ENCODE assay signal across 8 mouse cellular contexts in the genomic region with DNA sequence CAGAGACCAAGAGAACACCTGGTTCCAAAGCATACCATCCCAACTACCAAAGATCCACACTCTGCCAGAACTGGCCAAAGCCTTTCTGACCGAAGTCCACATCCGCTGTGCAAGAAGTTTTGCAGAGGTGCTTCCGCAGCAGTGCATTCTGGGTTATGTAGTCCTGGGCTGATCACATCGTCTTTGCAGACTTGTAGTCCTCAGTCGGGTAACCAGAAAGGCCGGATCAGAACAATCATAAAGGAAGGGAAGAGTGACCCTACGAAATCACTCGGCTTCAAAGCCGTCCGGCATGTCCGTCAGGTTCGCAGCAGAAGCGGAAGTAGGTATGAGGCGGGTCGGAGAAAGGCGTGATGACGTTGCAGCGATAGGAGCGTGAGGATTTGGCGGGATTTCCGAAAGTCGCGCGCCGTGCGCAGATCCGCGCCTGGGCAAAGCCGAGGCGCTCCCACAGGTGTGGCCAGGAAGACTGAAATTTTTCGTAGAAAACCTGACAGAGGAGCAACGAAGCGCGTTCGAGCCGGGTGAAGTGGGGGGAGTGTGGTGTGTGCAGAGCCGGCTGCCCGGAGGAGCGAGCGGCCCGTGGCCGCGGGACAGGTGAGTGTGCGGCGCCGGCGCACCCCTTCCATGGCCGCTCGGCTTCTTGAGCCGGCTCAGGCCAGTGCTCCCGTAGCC. TPM values are rescaled to one million over a fixed set of nuclear protein-coding genes. Genes with fewer than 3 reads are reported as not detected.
A peak's percentile ranks its signal among the peaks of the same experiment; 100 is the strongest.
DNase-seq lines count a peak whose midpoint lies in the region; ATAC-seq and TF ChIP-seq lines count a peak whose summit lies in the region.

A gene (plus strand): TSS at position 356 of the 675 bp plus-strand sequence.

- ATAC-seq in forebrain, embryonic 12.5 days (ENCODE audit: low FRiP score): peak; percentile 94
- peak; percentile 92 for ATAC-seq in heart, postnatal 0 days (ENCODE audit: insufficient read depth, low read depth)
- ATAC-seq in liver, embryonic 16.5 days (ENCODE audit: low read depth): peak; percentile 94
- peak; percentile 94 for ATAC-seq in neural tube, embryonic 13.5 days (ENCODE audit: low read depth)

- peak within 1 kb of the TSS; percentile 73 for H3K9ac ChIP-seq in forebrain, embryonic 12.5 days
- H3K9ac ChIP-seq in heart, postnatal 0 days (replicated peaks; ENCODE audit: low read depth, low read length): peak within 1 kb of the TSS; percentile 49
- H3K9ac ChIP-seq in liver, embryonic 16.5 days (ENCODE audit: low read depth, low read length): peak within 1 kb of the TSS; percentile 80
- H3K9ac ChIP-seq in neural tube, embryonic 13.5 days: peak within 1 kb of the TSS; percentile 41

- no peak for TF ChIP-seq CTCF in E14TG2a.4 (conservative IDR thresholded peaks at IDR 0.05; ENCODE audit: low read length)
- no peak for TF ChIP-seq CTCF in heart, postnatal 0 days (IDR thresholded peaks at IDR 0.05; ENCODE audit: low read depth)
- no peak for TF ChIP-seq CTCF in testis, adult 2 months (IDR thresholded peaks at IDR 0.05; ENCODE audit: control insufficient read depth, insufficient read depth, insufficient replicate concordance, low read depth, low read length)

- peaks cover 55% of the 10 kb centered on the region for H3K36me3 ChIP-seq in E14TG2a.4 (ENCODE audit: insufficient read depth, low read length)
- H3K36me3 ChIP-seq in forebrain, embryonic 12.5 days (replicated peaks): peaks cover 17% of the 10 kb centered on the region
- 0 out of 2 replicates have a peak, but pooled peaks cover 6% of the 10 kb centered on the region for H3K36me3 ChIP-seq in heart, postnatal 0 days (replicated peaks; ENCODE audit: control insufficient read depth, insufficient read depth, low read length)
- peaks cover 17% of the 10 kb centered on the region for H3K36me3 ChIP-seq in liver, embryonic 16.5 days (ENCODE audit: control insufficient read depth, insufficient read depth)
- no peaks in the 10 kb centered on the region for H3K36me3 ChIP-seq in neural tube, embryonic 13.5 days
- no peaks in the 10 kb centered on the region for H3K36me3 ChIP-seq in testis, adult 2 months (ENCODE audit: control insufficient read depth, insufficient read depth, low read length)

- no peaks in the 10 kb centered on the region for H3K27me3 ChIP-seq in E14TG2a.4 (ENCODE audit: insufficient read depth, low read length)
- H3K27me3 ChIP-seq in forebrain, embryonic 12.5 days: no peaks in the 10 kb centered on the region
- H3K27me3 ChIP-seq in heart, postnatal 0 days (ENCODE audit: control insufficient read depth, insufficient read depth, low read length): no peaks in the 10 kb centered on the region
- no peaks in the 10 kb centered on the region for H3K27me3 ChIP-seq in liver, embryonic 16.5 days (ENCODE audit: control insufficient read depth, insufficient read depth, low read depth, low read length)
- no peaks in the 10 kb centered on the region for H3K27me3 ChIP-seq in neural tube, embryonic 13.5 days
- H3K27me3 ChIP-seq in testis, adult 2 months (ENCODE audit: control insufficient read depth, insufficient read depth, low read length): no peaks in the 10 kb centered on the region

- peak within 1 kb of the TSS; percentile 92 for H3K4me3 ChIP-seq in E14TG2a.4 (replicated peaks; ENCODE audit: low read length)
- peak within 1 kb of the TSS; percentile 71 for H3K4me3 ChIP-seq in forebrain, embryonic 12.5 days (replicated peaks)
- H3K4me3 ChIP-seq in heart, postnatal 0 days (ENCODE audit: low read depth, low read length): peak within 1 kb of the TSS; percentile 75
- H3K4me3 ChIP-seq in liver, embryonic 16.5 days (ENCODE audit: low read depth, low read length): peak within 1 kb of the TSS; percentile 81
- H3K4me3 ChIP-seq in neural tube, embryonic 13.5 days: peak within 1 kb of the TSS; percentile 46
- peak within 1 kb of the TSS; percentile 96 for H3K4me3 ChIP-seq in testis, adult 2 months (ENCODE audit: control insufficient read depth, low read depth, low read length)

- TF ChIP-seq EP300 in heart, postnatal 0 days (IDR thresholded peaks at IDR 0.05; ENCODE audit: low read depth): 0 out of 2 replicates have a peak, but pooled peaks have one; percentile 12

- peak; percentile 90 for DNase-seq in c-Kit-positive CD71-positive TER-119-positive erythroid progenitor cells, embryonic 14.5 days (ENCODE audit: low spot score)
- DNase-seq in heart, postnatal 0 days (ENCODE audit: low spot score): peak; percentile 93
- peak; percentile 89 to 93 for DNase-seq in kidney, postnatal 4 days

- TF ChIP-seq POLR2A in testis, adult 2 months (IDR thresholded peaks at IDR 0.05; ENCODE audit: control insufficient read depth, low read depth, low read length): peak; percentile 56

- H3K9me3 ChIP-seq in E14TG2a.4 (ENCODE audit: low read length): no peaks in the 10 kb centered on the region
- no peaks in the 10 kb centered on the region for H3K9me3 ChIP-seq in forebrain, embryonic 12.5 days
- H3K9me3 ChIP-seq in heart, postnatal 0 days (replicated peaks; ENCODE audit: control insufficient read depth, low read length): no peaks in the 10 kb centered on the region
- no peaks in the 10 kb centered on the region for H3K9me3 ChIP-seq in liver, embryonic 16.5 days (replicated peaks; ENCODE audit: control insufficient read depth, low read length)
- no peaks in the 10 kb centered on the region for H3K9me3 ChIP-seq in neural tube, embryonic 13.5 days

- peak within 1 kb of the TSS; percentile 84 for H3K27ac ChIP-seq in forebrain, embryonic 12.5 days
- peak within 1 kb of the TSS; percentile 77 for H3K27ac ChIP-seq in heart, postnatal 0 days (ENCODE audit: low read depth)
- peak within 1 kb of the TSS; percentile 96 for H3K27ac ChIP-seq in liver, embryonic 16.5 days (ENCODE audit: low read length)
- H3K27ac ChIP-seq in neural tube, embryonic 13.5 days (replicated peaks): peak within 1 kb of the TSS; percentile 59
- H3K27ac ChIP-seq in testis, adult 2 months (ENCODE audit: control insufficient read depth, insufficient read depth, low read depth, low read length): peak within 1 kb of the TSS; percentile 96

- H3K4me1 ChIP-seq in E14TG2a.4 (replicated peaks; ENCODE audit: low read depth, low read length): peaks cover 30% of the 10 kb centered on the region
- peaks cover 24% of the 10 kb centered on the region for H3K4me1 ChIP-seq in forebrain, embryonic 12.5 days
- H3K4me1 ChIP-seq in heart, postnatal 0 days (ENCODE audit: control insufficient read depth, insufficient read depth): 0 out of 2 replicates have a peak, but pooled peaks cover 9% of the 10 kb centered on the region
- H3K4me1 ChIP-seq in liver, embryonic 16.5 days (ENCODE audit: control insufficient read depth, low read depth, low read length): peaks cover 10% of the 10 kb centered on the region
- peaks cover 11% of the 10 kb centered on the region for H3K4me1 ChIP-seq in neural tube, embryonic 13.5 days (replicated peaks)
- no peaks in the 10 kb centered on the region for H3K4me1 ChIP-seq in testis, adult 2 months (ENCODE audit: control insufficient read depth, insufficient read depth, low read length)

- peak within 1 kb of the TSS; percentile 92 for H3K4me2 ChIP-seq in forebrain, embryonic 12.5 days
- H3K4me2 ChIP-seq in heart, postnatal 0 days (ENCODE audit: low read depth, low read length): peak within 1 kb of the TSS; percentile 99
- H3K4me2 ChIP-seq in liver, embryonic 16.5 days (ENCODE audit: low read depth, low read length): peak within 1 kb of the TSS; percentile 76
- peak within 1 kb of the TSS; percentile 90 for H3K4me2 ChIP-seq in neural tube, embryonic 13.5 days

- WGBS in forebrain, embryonic 12.5 days: under 1% methylated on average over 51 of the region's 51 CpGs
- WGBS in heart, postnatal 0 days: under 1% methylated on average over 51 of the region's 51 CpGs
- under 1% methylated on average over 50 of the region's 51 CpGs for WGBS in liver, embryonic 16.5 days (ENCODE audit: insufficient replicate concordance)
- WGBS in neural tube, embryonic 13.5 days: under 1% methylated on average over 51 of the region's 51 CpGs

RNA-seq across cellular contexts. Expression of the gene that starts here (rescaled TPM):
- polyA plus RNA-seq in forebrain, embryonic 12.5 days (2016; fragmentation: Nextera tagmentation; extraction: Ambion mirVana): 66.5 and 67.6 TPM in 2 replicates
- 2.7 and 10.9 TPM in 2 replicates for total RNA-seq in heart, postnatal 0 days (2014; rRNA removed; ENCODE audit: low replicate concordance)
- 7.7 and 8.1 TPM in 2 replicates for polyA plus RNA-seq in heart, postnatal 0 days (2015; fragmentation: Nextera tagmentation; extraction: Ambion mirVana)
- polyA plus RNA-seq in liver, embryonic 16.5 days (2015; fragmentation: Nextera tagmentation; extraction: Ambion mirVana): 26.4 and 30.0 TPM in 2 replicates
- 8.3 and 10.5 TPM in 2 replicates for polyA plus RNA-seq in neural tube, embryonic 13.5 days (2015; fragmentation: Nextera tagmentation; extraction: Ambion mirVana)
- polyA plus RNA-seq in testis, adult 2 months (2012; rRNA removed): 12.2 and 15.1 TPM in 2 replicates

Comparison
In these comparisons a context has a peak if more than half of its experiments do, and no peak if none do; other contexts are left out.
1. Peak in every context shown above with its lines: DNase-seq, ATAC-seq, H3K4me3 ChIP-seq and H3K27ac ChIP-seq.
2. H3K4me3 ChIP-seq: peak in every context shown above with its lines; median percentile 96 in testis, adult 2 months; 92 in E14TG2a.4; 81 in liver, embryonic 16.5 days; 75 in heart, postnatal 0 days; 71 in forebrain, embryonic 12.5 days; 46 in neural tube, embryonic 13.5 days.